Mouse (Mus musculus) activated CD4-positive, CD25-positive, alpha-beta regulatory T cell, adult 4 months (primary cell): ENCODE measurements around the gene Myh4. TPM values are rescaled to one million over a fixed set of nuclear protein-coding genes. Genes with fewer than 3 reads are reported as not detected.

ENCODE experiments used
- ATAC-seq: one replicate; pipeline ENCODE4 v1.8.0; 2017
- polyA plus RNA-seq, 2 experiments: library from polyadenylated mRNA; unstranded; fragments of 100-300 nt; shearing (Covaris generic); gene quantifications; one replicate each; pipeline ENCODE4 v1.2.1; 2017

Gene Myh4
- polyA plus RNA-seq: under 1 TPM in 1 of 2 experiments, not detected in 1; 0.09 TPM

DNA sequence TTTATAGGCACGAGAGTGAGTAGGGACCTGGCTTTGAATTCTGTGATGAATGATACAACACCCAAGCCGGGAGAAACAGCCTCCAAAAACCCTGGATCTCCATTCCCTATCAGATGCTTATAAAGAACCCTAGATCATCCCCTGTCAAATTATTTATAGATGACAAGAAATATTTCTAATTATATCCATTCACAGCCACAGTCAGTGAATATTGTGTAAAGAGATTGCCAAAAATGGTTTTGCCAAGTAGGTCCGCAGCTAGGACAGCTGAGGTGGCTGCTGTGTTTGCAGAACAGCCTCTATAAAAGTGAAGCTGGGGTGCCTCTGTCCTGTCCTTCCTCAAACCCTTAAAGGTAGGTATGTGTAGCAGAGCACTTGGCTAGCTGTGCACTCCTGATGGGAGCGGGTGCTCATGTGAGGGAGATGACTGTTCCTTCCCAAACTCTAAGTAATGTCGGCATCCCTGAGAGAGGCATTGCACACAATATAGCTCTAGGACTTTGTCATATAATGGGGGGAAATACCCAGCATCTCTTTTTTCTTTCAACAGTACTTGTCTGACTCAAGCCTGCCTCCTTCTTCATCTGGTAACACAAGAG is at the start of gene Myh4:
TSS of gene Myh4 (plus strand) at position 549 of the 599 bp plus-strand sequence.
- ATAC-seq: no peak

DNA sequence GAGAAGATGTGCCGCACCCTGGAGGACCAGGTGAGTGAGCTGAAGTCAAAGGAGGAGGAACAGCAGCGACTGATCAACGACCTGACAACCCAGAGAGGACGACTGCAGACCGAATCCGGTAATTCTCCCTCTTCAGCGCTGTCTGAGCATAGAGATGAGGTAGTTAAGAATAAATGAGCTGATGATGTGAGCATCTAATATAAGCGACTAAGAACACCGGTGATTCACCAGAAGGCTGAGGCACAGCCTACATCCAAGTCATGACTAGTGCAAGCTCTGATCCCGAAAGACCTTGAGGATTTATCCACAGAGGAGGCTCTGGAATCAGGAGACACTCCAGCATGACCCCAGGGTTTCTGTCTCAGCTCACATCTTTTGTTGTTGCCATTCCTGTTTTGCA is 47.5 kb upstream of the Myh4 start:
- ATAC-seq: no peak

DNA sequence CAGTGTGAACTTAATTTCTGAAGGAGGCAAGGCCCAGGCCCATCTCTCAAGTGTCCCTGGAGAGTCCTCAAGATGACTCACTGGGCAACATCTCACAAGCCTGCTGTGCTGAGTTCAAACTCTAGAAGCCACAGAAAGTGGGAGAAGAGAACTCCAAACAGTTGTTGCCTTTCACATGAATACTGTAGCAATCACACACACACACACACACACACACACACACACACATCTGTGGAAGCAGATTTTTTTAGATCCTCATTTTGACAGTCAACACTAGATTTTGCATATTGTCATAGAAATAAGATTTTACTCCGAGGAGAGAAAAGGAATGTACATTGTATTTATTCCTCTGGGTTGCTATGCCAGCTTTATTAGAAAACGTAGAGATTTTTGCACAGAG is 47.0 kb upstream of the Myh4 start:
- no peak for ATAC-seq

DNA sequence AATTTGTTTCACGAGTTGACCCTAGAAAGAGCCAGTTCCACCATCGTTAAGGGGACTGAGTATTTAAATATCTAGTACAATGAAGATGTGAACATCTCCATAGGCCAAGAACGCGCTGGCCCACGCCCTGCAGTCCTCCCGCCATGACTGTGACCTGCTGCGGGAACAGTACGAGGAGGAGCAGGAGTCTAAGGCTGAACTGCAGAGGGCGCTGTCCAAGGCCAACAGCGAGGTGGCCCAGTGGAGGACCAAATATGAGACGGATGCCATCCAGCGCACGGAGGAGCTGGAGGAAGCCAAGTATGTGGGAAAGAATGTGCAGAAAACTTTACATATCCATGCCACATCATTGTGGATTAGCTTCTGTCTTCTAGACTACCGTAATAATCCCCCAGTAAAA is 46.3 kb upstream of the Myh4 start:
- ATAC-seq: no peak

DNA sequence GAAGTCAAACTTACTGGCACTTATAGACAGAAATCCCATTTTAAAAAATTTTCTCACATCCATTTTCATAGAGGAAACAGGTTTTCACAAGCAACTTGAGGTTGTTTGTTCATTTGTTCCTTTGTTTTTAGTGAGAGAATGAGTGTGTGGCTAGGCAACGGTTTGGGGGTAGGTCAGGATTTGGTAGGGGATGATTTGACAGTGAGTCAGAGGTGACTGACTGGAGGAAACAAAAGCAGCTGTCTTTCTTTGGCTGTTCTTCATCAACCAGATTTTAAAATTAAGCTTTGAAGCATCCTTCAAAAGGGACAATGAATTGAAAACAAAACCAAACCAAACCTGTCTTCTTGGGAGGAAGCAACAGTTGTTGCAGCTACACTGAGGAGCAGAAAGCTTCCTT is 38.5 kb upstream of the Myh4 start:
- no peak for ATAC-seq

DNA sequence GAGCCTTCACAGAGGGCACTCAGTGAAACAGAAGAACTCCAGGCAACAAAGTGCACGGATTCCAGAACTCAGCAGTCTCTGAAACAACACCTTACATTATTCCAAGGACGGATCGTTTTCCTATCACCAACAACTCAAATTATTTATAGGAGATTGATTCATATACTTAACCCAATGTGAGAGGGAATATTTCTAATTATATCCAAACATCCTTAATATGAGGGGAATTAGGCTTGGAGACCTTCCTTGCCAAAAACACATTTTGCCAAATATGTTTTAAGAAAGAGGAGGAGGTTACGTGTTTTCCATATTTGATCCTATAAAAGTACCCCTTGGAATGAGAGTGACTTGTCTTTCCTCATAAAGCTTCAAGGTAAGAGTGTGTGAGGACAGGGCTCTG is 38.1 kb upstream of the Myh4 start, which contains the start of gene Myh1:
TSS of gene Myh1 (plus strand) at position 301 of the 400 bp plus-strand sequence.
- no peak for ATAC-seq

DNA sequence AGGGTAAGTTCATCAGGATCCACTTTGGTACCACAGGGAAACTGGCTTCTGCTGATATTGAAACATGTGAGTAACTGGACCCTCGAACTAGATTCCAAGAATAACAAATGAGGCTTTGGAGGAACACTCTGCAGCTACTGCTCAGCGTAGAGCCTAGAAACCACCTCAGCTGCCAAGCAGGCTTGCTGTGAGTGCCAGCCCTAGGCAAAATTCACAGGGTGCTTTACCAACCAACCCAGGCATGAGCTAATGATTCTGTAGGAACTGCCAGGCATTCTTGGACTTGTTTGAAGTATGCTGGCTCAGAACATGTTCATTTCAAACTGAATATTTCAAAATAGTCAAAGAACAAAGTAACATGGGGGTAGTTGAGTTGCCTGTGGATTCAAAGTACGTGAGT is 33.1 kb upstream of the Myh4 start:
- no peak for ATAC-seq

DNA sequence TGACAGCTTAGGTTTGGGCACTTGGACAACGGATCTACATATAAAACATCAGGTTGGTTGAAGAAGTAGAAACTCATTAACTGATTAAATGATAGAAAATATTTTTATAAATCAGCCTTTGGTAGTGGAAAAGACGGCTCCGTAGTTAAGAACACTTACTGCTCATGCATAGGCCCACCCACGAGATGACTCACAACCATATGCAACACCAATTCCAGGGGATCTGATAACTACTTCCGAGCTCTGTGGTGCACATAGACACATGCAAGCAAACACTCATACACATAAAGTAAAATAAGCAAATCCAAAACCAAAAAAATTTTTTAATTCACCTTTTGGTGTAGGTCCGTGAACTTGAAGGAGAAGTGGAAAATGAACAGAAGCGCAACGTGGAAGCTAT is 16.0 kb upstream of the Myh4 start:
- ATAC-seq: no peak

DNA sequence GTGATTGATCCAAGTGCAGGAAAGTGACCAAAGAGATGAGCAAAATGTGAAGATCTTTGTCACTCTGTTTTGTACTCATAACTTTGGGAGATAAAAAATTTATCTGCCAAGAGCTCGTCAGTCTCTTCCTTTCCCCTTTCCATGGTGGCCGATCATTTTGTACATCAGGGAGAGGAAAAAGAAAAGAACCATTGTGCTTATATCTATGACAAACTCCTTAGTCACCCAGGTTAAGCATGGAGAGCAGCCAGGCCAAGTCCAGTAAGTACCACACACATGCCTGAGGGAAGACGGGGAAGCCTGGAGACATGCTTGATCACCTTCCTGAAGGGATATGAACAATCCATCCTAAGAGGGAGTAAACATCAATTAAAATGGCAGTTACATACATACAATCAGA is 13.4 kb upstream of the Myh4 start:
- ATAC-seq: no peak

DNA sequence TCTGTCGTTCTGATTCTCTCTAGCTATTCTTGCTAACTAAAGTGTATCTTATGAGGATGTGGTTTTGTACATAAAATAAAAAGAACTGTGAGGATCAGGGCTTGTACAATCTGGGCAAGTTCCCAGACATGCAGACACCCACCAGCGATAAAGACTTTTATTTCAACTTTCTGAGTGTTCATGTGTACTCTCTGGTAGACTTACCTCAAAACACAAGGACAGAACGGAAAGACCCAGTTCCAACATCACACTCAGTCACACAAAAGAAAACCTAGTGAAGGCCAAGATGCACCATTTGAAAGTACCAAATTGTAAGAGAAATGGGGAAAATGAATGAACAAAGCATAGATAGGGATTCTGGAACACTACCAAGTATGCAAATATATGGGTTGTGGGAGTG is 9.1 kb upstream of the Myh4 start:
- no peak for ATAC-seq

DNA sequence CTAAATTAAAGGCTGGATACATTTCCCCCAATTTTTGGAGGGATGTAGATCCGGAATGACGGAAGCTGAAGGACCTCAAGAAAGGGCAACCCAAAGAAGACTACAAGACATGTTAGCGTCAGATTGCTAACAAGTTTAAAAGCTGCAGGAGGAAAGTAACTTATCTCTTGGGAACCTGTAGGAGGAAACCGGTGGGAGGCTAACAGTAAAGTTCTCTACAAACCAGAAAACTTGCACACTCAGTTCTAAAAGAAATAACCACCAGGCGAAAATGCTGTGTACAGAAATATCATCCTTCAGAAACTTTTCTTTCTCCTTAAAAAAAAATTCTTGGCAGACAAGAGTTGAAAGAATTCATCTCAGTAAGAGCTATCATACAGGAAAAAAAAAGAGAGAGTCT is 8.7 kb upstream of the Myh4 start:
- ATAC-seq: no peak

DNA sequence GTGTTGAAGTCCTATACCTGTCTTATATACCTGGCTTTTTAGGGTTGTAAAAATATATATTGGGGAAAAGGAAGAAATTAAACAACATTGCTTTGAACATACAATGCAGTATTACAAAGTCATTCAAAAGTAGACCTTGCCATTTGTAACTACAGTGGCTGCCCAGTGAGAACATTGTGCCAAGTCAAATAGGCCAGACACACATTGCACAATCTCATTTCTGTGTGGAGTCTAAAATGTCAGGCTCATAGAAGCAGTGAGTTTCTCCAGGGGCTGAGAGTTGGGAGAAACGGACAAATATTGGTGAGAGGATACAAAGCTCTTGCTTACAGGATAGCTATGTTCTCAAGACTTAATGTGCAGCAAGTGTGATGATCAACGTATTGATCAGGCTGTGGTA is 7.9 kb upstream of the Myh4 start:
- ATAC-seq: no peak

DNA sequence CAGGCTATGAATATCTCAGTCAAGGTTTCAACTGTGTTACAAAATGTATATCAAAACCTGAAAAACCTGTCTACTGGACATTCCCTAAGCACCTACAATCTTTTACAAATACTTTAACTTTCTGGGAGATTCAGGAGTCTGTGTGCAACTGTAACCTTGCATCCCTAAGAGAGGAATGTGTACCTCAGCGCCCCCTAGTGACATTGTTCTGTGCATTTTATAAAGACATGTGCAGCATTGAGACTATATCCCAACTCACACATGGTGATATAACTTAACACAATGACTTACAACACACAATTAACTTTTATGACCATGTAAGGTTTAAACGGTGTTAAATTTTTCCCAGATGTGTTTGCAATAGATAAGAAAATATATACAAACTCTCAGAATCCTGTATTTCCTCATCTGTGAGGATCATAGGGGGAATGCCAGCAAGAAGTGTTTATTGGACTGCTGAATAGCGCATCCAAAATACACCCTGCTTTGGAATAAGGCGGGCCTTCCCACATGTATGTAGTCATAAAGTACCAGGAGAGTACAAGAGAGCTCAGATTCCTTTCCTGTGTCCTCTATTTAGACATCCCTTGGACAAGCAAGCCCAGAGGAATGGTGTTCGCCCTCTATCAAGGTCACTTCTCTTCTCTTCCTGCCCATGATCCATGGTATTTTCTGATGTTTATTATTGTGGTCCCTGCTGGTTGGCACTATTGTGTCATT is 2.0 kb upstream of the Myh4 start:
- ATAC-seq: no peak

DNA sequence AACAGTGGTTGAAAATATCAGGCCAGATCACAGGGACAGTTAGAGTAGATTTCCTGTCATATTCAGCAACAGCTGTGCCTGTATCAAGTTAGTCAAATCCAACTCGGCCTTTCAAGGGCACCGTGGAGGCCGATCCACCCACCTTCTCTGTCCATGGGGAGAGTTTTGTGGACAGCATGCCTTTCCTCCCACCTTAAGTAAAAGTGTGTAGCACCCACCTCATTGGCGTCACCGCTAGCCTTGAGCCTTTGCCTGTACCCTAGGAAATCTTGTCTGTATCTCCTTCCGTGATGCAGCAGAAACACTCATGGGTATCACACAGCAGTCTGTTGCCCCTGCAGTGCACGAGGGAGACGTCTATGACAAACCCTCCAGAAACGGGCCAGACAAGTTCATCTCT is 1.0 kb upstream of the Myh4 start:
- ATAC-seq: no peak

DNA sequence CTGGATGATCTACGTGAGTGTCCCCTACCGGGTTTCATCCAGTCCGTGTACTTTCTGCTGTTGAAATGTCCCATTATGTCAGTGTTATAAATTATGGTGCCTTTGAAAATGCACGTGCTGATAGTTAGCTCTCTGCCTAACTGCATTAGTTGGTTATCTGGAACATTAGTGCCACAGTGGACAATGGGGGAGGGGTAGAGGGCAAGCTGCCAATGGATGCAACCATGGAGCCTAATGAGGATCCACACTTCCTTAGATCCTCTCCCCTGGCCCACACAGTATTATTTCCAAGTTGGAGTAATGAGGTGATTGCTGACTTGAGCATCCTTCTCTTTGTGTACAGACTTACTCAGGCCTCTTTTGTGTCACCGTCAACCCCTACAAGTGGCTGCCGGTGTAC is 3.2 kb downstream of the Myh4 start:
- no peak for ATAC-seq

DNA sequence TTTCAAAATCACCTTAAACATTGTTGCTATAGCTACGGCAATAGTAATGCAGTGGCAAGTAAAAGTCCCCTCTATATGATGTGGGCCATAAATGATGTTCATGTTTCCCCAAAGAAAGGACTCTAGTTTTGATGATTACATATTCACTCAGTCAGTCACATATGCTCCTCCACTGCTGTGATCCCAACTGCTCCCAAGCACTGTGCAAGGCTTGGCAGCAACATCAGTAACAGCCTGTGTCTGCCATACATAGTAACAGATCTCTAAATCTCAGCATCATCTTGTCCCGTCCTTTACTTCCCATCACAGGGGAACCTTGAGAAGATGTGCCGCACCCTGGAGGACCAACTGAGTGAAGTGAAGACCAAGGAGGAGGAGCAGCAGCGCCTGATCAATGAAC is 15.9 kb downstream of the Myh4 start:
- no peak for ATAC-seq

DNA sequence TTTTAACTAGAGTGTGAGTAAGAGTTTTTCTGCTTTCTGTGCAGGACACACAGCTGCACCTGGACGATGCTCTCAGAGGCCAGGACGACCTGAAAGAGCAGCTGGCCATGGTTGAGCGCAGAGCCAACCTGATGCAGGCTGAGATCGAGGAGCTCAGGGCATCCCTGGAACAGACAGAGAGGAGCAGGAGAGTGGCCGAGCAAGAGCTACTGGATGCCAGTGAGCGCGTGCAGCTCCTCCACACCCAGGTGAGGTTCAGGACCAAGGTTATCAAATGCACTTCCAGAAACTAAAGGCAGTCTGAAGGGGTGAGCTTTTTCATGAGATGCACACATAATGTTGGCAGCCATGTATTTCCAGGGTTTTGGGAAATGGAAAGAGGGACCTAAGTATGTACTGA is 19.2 kb downstream of the Myh4 start:
- ATAC-seq: no peak

DNA sequence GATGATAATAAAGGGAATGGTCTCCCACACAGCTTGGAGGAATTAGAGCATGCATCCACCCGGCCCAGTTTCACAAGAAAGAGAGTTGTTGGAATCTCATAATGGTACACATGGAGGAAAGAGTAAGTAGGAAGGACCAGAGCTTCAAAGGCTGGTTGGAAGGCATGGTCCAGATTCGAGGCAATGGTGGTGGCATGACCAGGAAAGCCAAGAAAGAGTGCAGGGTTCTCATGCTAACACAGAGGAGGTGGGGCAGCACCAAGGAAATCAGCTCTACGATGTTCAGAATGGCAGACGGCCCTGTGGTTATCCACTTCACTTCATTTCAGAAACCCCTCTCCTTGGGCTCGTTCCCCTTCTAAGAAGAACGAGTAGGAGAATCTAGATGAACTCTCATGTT is 23.1 kb downstream of the Myh4 start:
- ATAC-seq: no peak

DNA sequence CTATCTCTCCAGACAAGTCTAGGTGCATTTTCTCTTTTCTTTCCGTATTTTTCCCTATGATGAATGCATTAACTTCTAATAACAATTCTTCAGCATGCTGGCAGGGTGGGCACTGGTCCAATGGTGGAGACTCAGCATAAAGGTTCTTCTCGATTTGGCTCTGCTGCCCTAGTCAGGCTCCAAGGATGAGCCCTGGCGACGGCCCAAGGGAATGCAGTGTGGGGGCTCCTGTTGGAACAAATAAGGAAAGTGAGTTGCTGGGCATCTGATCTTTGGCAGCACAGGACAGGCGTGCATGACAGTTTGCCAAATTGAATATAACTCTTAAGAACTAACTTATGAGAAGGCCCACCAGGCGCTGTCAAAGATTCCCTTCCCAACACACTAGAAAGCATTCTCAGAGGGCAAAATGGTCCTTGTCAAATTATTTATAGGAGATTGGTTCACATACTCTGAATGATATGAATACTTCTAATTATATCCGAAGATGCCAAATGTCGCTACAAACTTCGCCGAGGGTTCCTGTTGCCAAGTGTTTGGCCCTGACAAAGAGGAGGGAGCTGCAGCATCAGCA is 38.9 kb downstream of the Myh4 start, which contains the start of gene Myh8:
TSS of gene Myh8 (plus strand) at position 524 of the 574 bp plus-strand sequence.
- no peak for ATAC-seq

DNA sequence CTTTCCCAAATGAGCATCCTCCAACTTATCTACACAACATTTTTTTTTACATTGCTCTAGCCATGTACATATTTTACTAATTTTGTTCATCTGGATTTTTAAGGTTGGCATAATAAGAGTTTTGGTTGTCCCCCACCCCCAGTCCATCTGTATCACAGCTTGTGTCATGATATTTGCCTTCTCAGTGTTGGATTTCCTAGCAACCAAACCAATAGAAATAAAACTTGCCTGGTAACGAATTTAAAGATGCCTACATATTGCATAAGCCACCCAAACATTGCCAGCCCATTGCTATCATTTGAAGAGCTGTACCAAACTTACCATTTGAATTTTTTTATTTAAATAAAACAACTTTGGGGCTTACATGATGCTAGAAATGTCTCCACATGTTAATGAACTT is 55.6 kb downstream of the Myh4 start:
- no peak for ATAC-seq
